Mouse (Mus musculus) stomach, embryonic 15.5 days (tissue): ENCODE results near the gene a. TPM values are rescaled to one million over a fixed set of nuclear protein-coding genes. Genes with fewer than 3 reads are reported as not detected.

Experiments used
- ATAC-seq: fragments of 200-750 bp; cut with Nextera tagmentation; 2 replicates; pipeline ENCODE4 v1.8.0; 2017; ENCODE audit warnings: low read depth, moderate number of reproducible peaks, moderate TSS enrichment; ENCODE audit not compliant: insufficient read depth, low FRiP score
- H3K27ac ChIP-seq: fragments of 300-500 bp; sonication (generic); 2 replicates; pipeline ENCODE4 v1.5.1; 2015; ENCODE audit warnings: mild to moderate bottlenecking, inconsistent platforms
- H3K27me3 ChIP-seq: fragments of 300-500 bp; sonication (generic); replicated peaks from 2 replicates; pipeline ENCODE4 v1.6.1; 2015; ENCODE audit warnings: inconsistent platforms
- H3K36me3 ChIP-seq: fragments of 300-500 bp; sonication (generic); 2 replicates; pipeline ENCODE4 v1.6.1; 2015; ENCODE audit warnings: inconsistent platforms
- H3K4me1 ChIP-seq: fragments of 300-500 bp; sonication (generic); 2 replicates; pipeline ENCODE4 v1.6.1; 2015; ENCODE audit warnings: inconsistent platforms
- H3K4me2 ChIP-seq: fragments of 300-500 bp; sonication (generic); 2 replicates; pipeline ENCODE4 v1.6.1; 2015; ENCODE audit warnings: mild to moderate bottlenecking, inconsistent platforms
- H3K4me3 ChIP-seq: fragments of 300-500 bp; sonication (generic); replicated peaks from 2 replicates; pipeline ENCODE4 v1.5.1; 2015; ENCODE audit warnings: inconsistent platforms
- H3K9ac ChIP-seq: fragments of 300-500 bp; sonication (generic); 2 replicates; pipeline ENCODE4 v1.6.1; 2015; ENCODE audit warnings: inconsistent platforms
- H3K9me3 ChIP-seq: fragments of 300-500 bp; sonication (generic); 2 replicates; pipeline ENCODE4 v1.6.1; 2016; ENCODE audit warnings: inconsistent platforms
- WGBS: fragments of 180-500 bp; shearing (Covaris S2); methylation state at CpG from one replicate; pipeline ENCODE4 v1.1.7; 2015; 5-methylcytosine and 5-hydroxymethylcytosine counted together
- polyA plus RNA-seq: library from polyadenylated mRNA; unstranded; fragments of >200 nt; fragmentation: Nextera tagmentation; extraction: Ambion mirVana; gene quantifications from 2 replicates; pipeline ENCODE4 v1.2.1, GENCODE M21; 2015

a gene
- polyA plus RNA-seq, 1 experiment from 2014 or later = 1.3 TPM

DNA sequence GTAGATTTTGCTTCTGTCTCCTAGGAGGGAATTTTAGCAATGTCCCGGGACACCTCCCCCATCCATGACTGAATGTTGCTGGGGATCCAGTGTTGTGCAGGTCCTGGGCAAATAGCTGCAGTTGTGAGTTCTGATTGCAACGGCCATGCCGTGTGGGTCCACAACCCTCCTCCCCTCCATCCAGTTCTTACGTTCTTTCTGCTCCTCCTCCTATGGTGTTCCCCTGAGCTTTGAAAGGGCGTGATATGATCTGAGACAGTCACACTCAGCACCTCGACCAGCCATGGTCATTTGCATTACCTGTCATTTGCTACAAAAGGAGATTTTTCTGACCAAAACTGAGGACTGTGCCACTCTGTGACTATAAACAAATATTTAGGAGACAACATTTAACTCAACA lies 284.4 kb downstream of the a start:
- Histone ChIP-seq H3K9ac (no peak overlapping the region), H3K9me3 (no peaks in the 10 kb centered on the region), H3K27me3 (no peaks in the 10 kb centered on the region), H3K4me1 (peaks cover 22% of the 10 kb centered on the region), H3K4me3 (no peak overlapping the region), H3K4me2 (no peak overlapping the region), H3K27ac (no peak overlapping the region), H3K36me3 (no peaks in the 10 kb centered on the region)
- no peak for ATAC-seq
- 81% methylated on average over 6 of the region's 6 CpGs for whole genome bisulfite sequencing

GRCm38 (mm10) chr2:155079500-155080178 lies 288.4 kb downstream of the a start:
- ATAC-seq = no peak
- Histone ChIP-seq H3K27me3 (no peaks in the 10 kb centered on the region), H3K9me3 (no peaks in the 10 kb centered on the region), H3K36me3 (no peaks in the 10 kb centered on the region), H3K27ac (no peak overlapping the region), H3K4me3 (no peak overlapping the region), H3K4me2 (no peak overlapping the region), H3K4me1 (peaks cover 10% of the 10 kb centered on the region), H3K9ac (no peak overlapping the region)
- 34% methylated on average over 7 of the region's 7 CpGs for WGBS

DNA sequence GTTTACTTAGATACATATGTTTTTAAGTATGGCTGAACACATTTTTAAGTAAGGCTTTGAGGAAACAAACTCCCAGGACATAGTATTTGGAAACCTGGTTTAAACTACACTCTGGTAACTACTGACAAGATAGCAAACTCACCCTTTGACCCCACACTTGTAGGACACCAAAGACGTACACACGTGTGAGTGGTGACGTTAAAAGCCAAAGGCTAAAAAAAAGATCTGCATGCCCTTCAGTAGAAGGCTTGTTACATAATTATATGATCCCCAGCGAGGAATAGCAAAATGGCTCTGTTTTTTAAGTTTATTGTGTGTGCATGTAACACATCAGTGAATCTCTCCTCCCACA lies 289.0 kb downstream of the a start:
- Histone ChIP-seq H3K4me3 (no peak overlapping the region), H3K9ac (no peak overlapping the region), H3K4me2 (no peak overlapping the region), H3K4me1 (peaks cover 5% of the 10 kb centered on the region; the same call in 1 of the 2 replicates), H3K9me3 (no peaks in the 10 kb centered on the region), H3K27me3 (no peaks in the 10 kb centered on the region), H3K36me3 (no peaks in the 10 kb centered on the region), H3K27ac (no peak overlapping the region)
- 56% methylated on average over 4 of the region's 4 CpGs for WGBS
- no peak for ATAC-seq

DNA sequence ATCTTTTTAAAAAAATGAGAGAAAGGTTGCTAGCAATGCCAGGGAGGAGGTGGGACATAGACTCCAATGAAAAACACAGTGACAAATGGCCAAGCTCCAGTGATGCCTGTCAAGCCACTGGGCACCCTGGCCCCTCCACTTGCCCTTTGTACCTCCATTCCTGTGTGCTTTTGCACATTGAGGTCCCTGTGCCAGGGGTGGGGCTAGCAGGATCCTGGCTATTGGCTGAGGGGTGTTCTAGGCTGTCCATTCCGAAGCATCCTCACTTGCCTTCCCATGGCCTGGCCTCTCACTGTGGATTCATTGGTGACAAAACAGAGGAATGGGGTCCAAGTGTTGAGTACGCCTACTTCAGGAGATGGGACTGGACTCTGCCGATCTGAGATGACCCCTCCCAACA lies 289.9 kb downstream of the a start:
- no peak overlapping the region for H3K9ac ChIP-seq
- H3K4me1 ChIP-seq = no peaks in the 10 kb centered on the region
- H3K27ac ChIP-seq = no peak overlapping the region
- no peaks in the 10 kb centered on the region for H3K27me3 ChIP-seq
- H3K4me2 ChIP-seq = no peak overlapping the region
- H3K36me3 ChIP-seq = no peaks in the 10 kb centered on the region
- ATAC-seq = no peak
- 93% methylated on average over 3 of the region's 3 CpGs for WGBS
- no peak overlapping the region for H3K4me3 ChIP-seq
- H3K9me3 ChIP-seq = no peaks in the 10 kb centered on the region

DNA sequence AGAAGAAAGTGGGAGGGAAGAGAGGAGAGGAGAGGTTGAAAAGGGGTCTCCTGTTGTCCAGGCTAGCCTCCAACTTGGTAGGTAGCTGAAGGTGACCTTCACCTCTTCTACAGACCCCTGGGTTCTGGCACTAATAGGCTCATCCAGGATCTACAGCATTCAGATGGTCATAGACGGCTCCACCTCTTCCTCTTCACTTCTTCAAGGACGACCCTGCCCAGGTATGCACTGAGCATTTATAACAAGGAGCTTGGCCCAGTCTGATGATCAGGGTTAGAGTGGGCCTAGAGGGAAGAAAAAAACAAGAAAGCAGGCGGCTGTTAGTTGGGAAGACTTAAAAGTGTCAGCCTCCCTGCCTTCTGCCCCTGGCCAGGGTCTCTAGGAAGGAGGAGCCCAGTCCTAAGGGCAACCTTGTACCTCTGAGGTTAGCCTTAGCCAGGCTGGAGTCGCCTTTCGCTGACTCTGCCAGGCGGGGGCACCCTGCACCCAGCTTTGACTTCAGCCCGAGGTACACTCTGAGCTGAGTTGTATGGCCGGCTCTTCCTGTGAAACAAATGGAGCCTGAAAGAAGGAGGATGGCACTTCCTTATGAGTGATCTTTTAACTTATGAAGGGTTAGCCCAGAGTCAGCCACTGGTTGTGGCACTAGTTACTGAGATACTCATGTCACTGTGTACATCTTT lies 291.1 kb downstream of the a start:
- Histone ChIP-seq H3K4me2 (no peak overlapping the region), H3K4me1 (no peaks in the 10 kb centered on the region), H3K4me3 (no peak overlapping the region), H3K27ac (no peak overlapping the region), H3K9me3 (no peaks in the 10 kb centered on the region), H3K27me3 (no peaks in the 10 kb centered on the region), H3K36me3 (no peaks in the 10 kb centered on the region), H3K9ac (no peak overlapping the region)
- WGBS = 16% methylated on average over 8 of the region's 8 CpGs
- ATAC-seq = no peak

DNA sequence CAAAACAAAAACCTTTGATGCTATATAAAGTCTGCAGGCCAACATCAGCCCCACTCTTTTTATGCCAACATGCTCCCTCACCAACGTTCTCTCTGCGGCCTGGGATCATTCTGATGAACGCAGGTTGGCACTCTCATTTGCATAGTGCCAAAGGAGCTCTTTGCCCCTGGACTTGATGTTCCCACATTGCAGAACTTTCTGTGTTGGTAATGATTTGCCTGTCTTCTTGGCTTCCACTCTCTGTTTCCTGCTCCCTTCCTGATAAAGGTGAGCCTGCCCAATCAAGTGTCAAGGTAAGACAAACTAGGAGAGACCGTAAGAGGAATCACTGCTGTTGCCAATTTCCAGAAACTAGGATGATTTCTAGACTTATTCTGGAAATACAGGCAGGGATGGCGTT lies 293.3 kb downstream of the a start:
- Histone ChIP-seq H3K27me3 (no peaks in the 10 kb centered on the region), H3K27ac (no peak overlapping the region), H3K36me3 (no peaks in the 10 kb centered on the region), H3K9me3 (no peaks in the 10 kb centered on the region), H3K4me1 (no peaks in the 10 kb centered on the region), H3K9ac (no peak overlapping the region), H3K4me3 (no peak overlapping the region), H3K4me2 (no peak overlapping the region)
- no peak for ATAC-seq
- 87% methylated on average over 5 of the region's 5 CpGs for WGBS

DNA sequence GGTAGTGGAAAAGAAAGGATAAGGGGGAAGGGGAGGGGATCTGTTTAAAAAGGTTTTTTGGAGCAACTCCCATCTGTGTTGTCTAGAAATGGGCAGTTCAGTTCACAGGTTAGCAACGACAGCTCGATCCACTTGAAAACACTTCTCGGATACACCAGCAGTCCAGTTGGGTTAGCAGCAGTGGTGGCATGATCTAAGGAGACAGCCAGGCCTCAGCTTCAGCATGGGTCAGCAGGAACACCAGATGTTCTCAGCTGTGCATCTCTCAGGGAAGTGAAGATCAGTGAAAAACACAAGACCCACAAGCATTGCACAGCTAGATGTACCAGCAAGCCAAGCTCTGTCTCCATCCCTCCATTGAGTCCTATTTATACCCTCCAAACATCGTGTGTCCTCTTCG lies 295.1 kb downstream of the a start:
- Histone ChIP-seq H3K27ac (no peak overlapping the region), H3K27me3 (no peaks in the 10 kb centered on the region), H3K36me3 (no peaks in the 10 kb centered on the region), H3K9me3 (no peaks in the 10 kb centered on the region), H3K4me1 (peaks cover 4% of the 10 kb centered on the region; the same call in 1 of the 2 replicates), H3K4me2 (no peak overlapping the region), H3K9ac (no peak overlapping the region), H3K4me3 (no peak overlapping the region)
- ATAC-seq = no peak
- WGBS = 74% methylated on average over 5 of the region's 5 CpGs

DNA sequence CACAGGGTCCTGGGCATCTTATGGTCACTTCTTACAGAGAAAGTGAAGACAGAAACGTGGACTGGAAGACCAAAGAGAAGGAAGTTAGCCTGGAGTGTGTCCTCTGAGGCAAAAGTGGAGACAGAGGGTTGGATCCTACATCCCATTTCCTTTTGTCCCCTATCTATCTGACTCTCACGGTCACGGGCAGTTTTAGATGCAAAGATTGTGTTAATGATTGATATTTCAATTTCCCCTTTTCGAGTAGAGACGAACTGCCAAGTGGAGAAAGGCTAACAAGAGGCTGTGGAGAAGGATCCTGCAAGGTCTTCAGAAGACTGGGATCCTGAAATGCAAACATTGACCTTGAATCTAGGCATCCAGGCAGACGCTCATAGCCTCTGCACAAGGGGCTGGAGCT lies 297.1 kb downstream of the a start:
- no peaks in the 10 kb centered on the region for H3K36me3 ChIP-seq
- WGBS = 52% methylated on average over 6 of the region's 6 CpGs
- no peak overlapping the region for H3K27ac ChIP-seq
- H3K9ac ChIP-seq = no peak overlapping the region
- ATAC-seq = no peak
- H3K4me1 ChIP-seq = peaks cover 4% of the 10 kb centered on the region; the same call in 1 of the 2 replicates
- H3K4me2 ChIP-seq = no peak overlapping the region
- no peaks in the 10 kb centered on the region for H3K9me3 ChIP-seq
- H3K27me3 ChIP-seq = no peaks in the 10 kb centered on the region
- H3K4me3 ChIP-seq = no peak overlapping the region

GRCm38 (mm10) chr2:155090909-155091742 lies 299.9 kb downstream of the a start:
- Histone ChIP-seq H3K4me1 (peaks cover 4% of the 10 kb centered on the region; the same call in 1 of the 2 replicates), H3K36me3 (no peaks in the 10 kb centered on the region), H3K27me3 (no peaks in the 10 kb centered on the region), H3K4me3 (no peak overlapping the region), H3K9me3 (no peaks in the 10 kb centered on the region), H3K9ac (no peak overlapping the region), H3K27ac (no peak overlapping the region), H3K4me2 (no peak overlapping the region)
- WGBS = 58% methylated on average over 13 of the region's 13 CpGs
- peak; percentile 63; the same call in 1 of the 2 replicates for ATAC-seq

GRCm38 (mm10) chr2:155091743-155092075 lies 300.5 kb downstream of the a start:
- WGBS = 85% methylated on average over 3 of the region's 3 CpGs
- H3K27ac ChIP-seq = no peak overlapping the region
- no peaks in the 10 kb centered on the region for H3K36me3 ChIP-seq
- H3K4me1 ChIP-seq = peaks cover 4% of the 10 kb centered on the region; the same call in 1 of the 2 replicates
- H3K9me3 ChIP-seq = no peaks in the 10 kb centered on the region
- H3K4me2 ChIP-seq = no peak overlapping the region
- H3K27me3 ChIP-seq = no peaks in the 10 kb centered on the region
- H3K4me3 ChIP-seq = no peak overlapping the region
- ATAC-seq = peak; percentile 27; the same call in 1 of the 2 replicates
- H3K9ac ChIP-seq = no peak overlapping the region

- Histone ChIP-seq H3K4me3 (no peak overlapping the region), H3K4me2 (no peak overlapping the region), H3K9ac (no peak overlapping the region), H3K4me1 (peaks cover 4% of the 10 kb centered on the region; the same call in 1 of the 2 replicates), H3K27me3 (no peaks in the 10 kb centered on the region), H3K9me3 (no peaks in the 10 kb centered on the region), H3K27ac (no peak overlapping the region), H3K36me3 (no peaks in the 10 kb centered on the region)
- 52% methylated on average over 4 of the region's 4 CpGs for WGBS
- ATAC-seq = no peak
Observed at GRCm38 (mm10) chr2:155093418-155093817, 302.2 kb downstream of the a start.
